Mouse (Mus musculus) kidney, postnatal 36 days (tissue): ENCODE measurements at regions not wholly inside any gene's neighbourhood (a gene's known extent, or its start where the extent isn't known, plus 50 kb on each side); places are given as distances from the start of the nearest gene placed in this dataset.
A peak's percentile ranks its signal among the peaks of the same experiment; 100 is the strongest.

Source experiments
- DNase-seq, 2 experiments: peaks; one replicate each; pipeline ENCODE4 v3.0.0; 2021 to 2022; ENCODE audit warnings: mixed read lengths in 2 of 2

DNA sequence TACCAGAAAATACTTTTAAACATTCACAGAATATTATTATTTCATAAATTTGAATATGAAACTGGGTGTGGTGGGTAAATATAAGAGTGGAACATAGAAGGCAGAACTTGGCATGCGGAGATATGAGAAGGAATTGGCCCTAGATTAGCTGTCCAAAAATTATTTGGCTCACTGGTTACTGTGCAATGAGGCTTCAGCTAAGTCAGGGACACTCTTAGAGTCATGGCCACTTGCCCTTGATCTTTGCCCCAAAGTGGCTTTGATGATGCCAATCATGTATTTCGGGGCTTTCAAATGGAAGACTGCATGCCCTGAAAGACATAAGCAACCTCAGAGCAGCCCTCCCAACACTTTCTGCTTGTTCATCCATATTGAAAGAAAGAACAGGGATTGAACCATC, 76.9 kb downstream of the Pxdc1 start:
- no peak for DNase-seq

DNA sequence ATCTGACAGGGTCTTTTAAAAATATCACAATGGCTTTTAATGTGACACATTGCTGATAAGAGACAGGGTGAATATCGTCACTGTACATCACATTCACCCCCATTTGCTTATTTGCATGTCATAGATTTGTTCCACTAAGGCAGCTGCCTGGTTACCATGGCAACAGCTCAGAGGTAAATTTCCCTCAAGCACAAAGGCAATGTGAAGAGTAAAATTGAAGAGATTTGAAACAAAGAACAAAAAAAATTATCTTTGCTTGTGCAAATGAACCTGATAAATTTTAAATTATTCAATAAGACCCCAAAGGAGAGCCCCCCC, 77.3 kb downstream of the Pxdc1 start:
- no peak for DNase-seq

DNA sequence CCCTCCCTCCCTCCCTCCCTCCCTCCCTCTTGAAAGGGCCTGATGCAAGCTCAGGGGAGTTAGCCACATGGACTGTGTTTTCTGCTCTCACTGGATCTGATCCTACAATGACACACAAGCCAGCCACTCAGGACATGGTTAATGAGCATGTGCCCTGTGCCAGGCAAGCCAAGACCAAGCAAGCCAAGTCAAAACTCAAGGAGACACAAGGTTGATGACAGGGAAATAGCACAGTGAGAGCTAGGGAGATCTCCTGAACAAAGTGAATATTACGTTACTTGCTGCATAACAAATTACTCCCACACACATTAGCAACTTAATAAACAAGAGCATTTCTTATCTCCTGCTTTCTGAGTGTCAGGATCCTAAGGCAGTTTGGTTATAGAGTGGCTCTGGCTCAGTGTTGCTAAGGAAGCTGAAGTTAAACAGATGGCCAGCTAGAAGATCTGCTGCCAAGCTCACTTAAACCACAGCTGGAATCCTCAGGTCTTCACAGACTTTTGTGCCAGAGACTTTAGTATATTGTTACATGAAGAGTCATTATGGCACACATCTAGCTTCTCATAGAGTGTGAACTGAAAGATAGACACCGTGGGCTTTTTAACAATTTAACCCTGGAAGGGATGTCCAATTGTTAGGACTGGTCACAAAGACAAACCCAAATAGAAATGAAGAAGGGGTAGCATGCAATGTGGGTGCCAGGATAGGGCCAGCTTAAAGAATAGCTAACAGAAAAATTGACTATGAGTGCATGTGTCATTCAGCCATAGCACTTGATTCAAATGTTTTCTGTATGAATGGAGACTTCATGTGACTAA, 77.9 kb downstream of the Pxdc1 start:
- DNase-seq, result no peak

DNA sequence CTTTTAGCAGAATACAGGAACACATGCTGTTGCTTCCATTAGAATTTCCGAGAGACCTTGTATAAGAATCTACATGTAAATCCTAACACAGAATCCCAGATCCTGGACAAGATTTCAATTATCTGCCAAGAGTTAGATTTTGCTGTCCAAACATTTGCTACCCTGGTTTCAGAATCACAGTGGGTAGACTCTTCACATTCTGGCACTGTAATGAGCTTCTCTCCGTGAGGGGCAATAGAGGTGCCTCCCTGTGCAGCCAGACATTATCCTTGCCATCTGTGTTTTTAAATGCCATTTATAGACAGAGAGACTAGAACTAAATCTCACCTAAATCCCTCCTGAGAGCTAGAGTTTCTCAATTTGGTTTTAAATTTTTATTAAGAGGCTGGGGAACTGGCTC, 84.0 kb downstream of the Pxdc1 start:
- DNase-seq, result no peak

DNA sequence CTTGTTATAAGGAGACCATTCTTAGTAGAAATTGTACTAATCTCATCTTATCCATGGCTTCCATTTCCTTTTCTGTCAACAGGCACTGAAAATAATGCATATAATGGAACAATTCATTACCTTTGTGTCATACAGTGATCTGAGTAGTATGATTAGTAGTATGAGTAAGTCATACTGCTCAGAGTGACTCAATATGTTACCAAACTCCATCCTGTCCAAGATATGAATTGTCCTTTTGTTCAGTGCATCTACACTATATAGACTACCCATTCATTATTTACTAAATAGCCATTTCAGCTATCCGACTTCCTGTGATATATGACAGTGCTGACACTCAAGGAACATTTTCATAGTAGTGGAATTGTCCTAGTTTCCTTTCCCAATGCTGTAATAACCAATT, 86.6 kb downstream of the Pxdc1 start:
- DNase-seq, result no peak

DNA sequence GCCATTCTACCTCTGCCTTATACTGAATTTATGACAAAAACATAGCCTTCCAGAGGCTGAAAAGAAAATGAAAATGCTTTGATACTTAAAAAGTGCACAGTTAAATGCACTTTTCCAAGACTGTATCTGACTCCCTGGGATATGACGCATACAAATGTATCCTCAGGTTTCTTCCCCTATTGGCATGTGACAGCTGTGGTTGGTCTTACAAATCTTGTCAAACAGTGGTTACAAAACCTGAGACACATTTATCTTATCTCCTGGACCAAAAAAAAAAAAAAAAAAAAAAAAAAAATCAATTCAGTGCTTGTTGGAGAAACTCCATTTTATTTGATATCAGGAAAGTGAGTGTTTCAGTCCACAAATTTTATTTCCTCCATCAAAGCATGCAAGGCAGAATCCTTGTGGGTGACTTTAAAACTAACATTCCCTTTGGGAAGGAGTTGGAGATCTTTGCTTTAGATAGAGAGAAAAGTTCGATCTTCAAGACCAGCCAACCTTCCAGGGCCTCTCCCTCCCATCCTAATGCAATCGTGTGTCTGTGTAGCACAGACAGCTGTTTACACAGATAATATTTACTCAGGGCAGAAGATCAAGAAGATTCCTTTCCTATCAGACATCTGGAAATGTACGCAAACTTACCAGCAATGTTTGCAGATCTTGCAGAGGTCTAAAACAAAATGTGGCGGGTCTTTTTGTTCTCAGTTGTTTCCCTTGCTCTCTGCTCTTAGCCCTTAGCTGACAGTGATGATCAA, 103.0 kb downstream of the Pxdc1 start:
- no peak for DNase-seq

DNA sequence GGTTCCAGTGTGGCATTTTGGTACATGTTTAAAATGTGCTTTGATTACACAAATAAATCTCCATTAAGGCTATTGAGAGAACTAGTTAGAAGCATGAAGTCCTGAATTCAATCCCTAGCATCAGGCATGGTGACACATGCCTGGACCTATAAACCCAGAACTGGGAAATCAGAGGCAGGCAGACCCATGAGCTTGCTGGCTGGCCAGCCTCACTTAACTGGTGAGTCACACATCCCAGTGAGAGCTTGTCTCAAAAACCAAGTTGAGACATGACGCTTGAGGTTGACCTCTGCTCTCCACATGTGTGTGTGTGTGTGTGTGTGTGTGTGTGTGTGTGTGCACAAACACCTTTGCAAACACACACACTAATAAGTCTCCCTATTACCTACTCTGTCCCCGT, 112.6 kb downstream of the Pxdc1 start:
- no peak for DNase-seq

DNA sequence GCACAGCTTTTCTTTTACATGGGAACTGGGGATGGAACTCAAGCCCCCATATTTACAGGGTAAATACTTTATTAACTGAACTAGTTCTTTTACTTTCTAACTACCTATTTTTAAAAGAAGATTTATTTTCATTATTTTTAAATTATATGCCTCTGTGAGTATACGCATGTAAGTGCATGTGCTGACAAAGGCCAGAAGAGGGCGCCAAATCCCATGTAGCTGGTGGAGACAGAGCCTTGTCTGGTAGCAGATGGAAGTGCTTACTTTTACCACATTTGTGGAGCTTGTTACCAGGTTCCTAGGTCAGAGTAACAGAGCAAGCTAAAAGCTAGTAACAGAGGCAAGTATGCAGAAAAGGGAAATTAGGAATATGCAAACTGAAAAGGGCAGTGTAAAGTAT, 119.4 kb downstream of the Pxdc1 start:
- DNase-seq, result peak in 1 of 2 experiments; percentile 15

DNA sequence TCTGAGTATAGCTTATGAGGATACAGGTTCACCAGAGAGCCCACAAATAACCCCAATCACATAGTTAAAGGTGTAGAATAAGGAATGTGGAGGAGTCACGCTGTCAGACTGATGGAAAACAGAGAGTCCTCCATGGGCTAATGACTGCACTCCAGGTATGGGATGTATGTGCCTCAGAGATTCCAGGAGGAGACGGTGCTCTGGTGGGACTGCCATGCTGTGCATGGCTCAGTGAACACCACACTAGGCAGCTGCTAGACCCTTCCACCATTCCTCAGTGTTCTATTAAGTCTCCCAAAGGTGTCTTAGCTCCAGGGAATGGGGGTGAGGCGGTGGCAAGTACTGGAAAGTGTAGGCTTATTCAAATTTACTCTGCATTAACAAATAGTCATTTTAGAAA, 142.0 kb downstream of the Pxdc1 start:
- DNase-seq, result no peak

DNA sequence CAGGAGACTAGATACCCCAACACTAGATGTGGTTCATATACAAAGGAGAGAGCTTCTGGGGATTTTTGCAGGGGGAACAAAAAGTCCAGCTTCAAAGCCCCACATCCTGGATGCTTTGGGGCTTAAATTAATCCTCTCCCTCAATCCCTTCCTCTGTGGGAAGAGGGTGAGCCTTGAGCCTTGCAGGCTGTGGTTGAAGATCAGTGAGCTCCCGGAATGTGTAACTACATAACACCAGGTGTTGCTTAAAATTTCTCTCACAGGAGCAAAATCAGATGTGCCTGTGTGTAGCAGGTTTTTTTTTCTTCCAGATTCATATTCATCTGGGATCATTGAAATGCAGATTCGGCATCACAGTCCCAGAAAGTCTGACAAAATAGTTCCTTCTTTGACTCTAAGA, 146.1 kb downstream of the Pxdc1 start:
- no peak for DNase-seq

DNA sequence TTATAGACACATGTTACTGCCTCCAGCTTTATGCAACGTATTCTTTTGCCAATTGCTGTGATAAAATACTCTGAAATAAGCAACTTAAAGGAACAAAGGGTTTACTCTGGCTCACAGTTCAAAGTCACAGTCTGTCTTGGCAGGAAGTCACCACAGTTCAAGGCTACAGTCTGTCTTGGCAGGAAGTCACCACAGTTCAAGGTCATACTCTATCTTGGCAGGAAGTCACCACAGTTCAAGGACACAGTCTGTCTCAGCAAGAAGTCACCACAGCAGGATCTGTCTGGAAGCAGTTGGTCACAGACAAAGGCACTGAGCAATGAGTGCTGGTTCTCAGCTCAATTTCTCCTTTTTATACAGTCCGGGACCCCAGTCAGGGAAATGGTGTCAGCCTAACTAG, 147.4 kb downstream of the Pxdc1 start:
- no peak for DNase-seq

DNA sequence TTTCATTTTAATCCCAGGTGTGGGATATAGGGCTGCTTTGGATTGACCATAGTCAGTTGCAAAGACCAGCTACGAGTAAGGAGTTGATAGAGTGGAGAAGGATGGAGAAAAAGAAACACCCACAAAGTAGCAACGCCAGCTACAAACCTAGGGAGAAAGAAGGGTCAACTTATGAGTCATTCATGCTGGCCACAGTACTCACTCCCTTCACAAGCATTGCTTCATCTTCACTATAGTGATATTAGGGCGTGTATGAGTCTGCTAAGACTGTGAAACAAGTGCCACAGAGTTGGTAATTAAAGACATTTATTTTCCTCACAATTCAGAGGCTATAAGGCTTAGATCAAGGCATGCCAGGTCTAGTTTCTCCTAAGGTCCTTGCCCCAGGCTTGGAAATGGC, 148.4 kb downstream of the Pxdc1 start:
- no peak for DNase-seq

DNA sequence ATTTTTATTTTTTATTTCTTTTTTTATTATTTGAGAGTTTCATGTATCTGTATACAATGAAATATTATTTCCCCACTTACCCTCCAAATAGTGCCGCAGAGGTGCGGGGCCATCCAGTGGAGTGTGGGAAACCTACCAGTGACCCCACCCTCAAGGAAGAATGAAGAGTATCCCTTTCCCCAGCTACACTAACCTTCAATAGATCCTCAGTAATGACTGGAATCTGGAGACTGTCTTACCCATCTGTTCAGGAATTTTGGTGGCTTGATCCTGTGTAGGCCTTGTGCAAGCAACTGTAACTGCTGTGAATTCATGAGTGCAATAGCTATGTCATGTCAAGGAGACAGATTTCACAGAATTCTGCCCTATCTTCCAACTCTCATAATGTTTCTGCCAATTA, 153.9 kb upstream of the Slc22a23 start:
- DNase-seq, result no peak

DNA sequence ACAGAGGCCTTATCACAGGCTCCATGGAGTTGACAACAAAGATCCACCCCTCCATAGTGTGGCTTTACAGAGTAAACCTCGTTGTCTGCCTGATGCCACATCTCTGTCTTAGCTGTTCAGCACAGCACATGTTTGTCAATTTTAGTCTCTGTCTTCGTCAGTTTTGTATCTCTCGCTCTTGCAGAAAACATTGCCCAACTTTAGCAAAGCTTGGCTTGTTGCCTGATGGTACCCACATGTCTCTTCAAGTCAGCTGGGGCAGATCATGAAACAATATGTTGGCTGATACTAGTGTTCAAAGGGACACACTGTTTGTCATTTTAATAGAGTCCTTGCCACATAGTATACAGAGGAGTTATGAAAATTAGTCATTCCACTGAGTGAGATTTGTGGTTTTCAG, 152.7 kb upstream of the Slc22a23 start:
- DNase-seq, result no peak

DNA sequence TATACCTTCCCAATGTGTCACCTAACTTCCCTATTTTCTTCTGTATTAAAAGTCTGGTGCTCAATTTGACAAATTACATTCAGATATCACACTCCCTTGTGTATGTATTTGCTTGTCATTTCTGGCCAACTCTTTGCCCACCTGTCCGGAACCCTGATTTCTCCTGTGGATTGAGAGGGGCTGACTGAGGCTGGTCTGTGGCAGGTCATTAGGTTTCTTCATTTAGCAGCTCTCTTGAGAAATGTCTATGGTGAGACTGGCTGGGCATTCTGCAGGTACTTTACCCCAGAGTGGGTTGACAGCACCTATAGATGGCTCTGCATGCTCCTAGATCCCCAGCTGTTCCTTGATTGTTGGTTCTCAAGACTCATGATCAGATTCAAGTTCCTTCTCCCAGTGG, 139.8 kb upstream of the Slc22a23 start:
- DNase-seq, result no peak

DNA sequence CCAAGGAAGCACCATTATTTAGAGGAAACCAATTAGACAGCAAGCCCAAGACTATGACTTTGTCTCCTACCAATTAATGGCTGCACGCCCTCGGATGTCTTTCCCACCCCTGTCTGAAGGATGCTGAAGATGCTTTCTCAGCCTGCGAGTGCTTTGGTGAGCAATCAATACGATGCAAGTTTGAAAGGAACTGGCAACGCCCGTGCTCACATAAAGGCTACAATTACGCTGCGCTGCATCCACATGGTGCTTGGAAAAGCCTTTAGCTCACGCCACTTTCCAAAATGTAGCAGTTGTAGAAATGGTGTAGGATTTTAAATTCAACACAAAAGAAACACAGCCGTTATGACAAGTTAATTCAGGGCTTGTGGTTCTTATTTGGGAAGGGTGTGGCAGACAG, 136.5 kb upstream of the Slc22a23 start:
- DNase-seq, result no peak

DNA sequence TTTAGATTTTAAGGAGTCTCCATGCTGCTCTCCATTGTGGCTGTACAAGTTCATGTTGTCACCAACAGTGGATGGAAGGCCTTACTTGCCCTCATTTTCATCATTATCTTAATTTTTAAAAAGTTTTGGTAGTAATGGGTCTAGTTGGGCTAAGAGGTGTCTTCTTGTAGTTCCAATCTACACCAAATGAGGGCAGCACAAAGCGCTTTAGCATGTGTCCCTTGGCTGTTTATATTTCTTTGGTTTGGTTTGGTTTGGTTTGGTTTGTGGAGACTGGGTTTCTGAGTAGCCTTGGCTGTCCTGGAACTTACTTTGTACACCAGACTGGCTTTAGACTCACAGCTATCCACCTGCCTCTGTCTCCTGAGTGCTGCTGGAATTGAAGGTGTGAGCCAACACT, 125.4 kb upstream of the Slc22a23 start:
- DNase-seq, result peak in 1 of 2 experiments; percentile 18

DNA sequence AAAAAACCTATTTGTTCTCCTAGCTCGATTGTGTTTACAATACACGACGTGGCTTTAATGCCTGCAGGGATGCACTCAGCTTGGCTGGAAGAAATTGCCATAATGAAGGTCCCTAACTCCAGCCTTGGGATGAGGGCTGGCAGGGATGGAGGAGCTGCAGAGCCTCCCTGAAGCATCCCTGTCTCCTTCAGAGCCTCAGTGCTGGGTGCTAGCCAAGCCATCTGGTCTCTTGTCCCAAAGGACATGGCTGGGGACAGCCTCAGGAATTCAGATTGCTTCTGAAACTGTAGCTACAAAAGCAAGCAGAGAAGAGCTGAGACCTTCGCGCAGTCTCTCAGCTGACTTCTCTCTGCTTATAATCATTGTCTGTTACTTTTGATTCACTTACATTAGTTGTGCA, 124.6 kb upstream of the Slc22a23 start:
- peak in 1 of 2 experiments; percentile 8 for DNase-seq

DNA sequence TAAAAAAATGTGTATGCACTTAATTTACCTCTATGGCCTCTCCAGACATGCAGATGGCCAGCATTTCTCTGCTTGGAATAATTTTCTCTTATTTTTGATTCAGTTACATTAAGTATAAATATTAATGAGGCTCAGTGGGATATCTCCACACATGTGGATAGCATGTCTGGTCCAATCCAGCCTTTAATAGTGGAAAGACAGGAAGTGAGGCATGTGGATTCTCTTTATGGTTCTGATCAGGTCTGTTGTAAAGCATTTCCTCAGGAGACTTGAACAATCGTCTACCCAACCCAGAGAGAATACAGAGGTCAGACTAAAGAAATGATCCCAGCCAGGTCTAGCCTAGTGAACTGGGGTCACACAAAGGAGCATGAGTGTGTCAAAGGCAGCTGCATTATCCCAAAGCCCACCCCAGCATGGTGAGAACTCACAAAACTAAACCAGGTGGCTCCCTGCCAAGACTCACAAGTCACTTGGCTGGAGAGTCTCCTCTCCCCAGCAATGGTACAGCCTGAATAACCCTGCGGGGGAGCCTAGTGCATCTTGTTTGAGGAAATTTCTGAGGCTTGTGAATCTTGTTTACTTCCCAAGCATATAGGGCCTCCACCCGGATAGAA, 123.3 kb upstream of the Slc22a23 start:
- peak; percentile 51 to 64 for DNase-seq

DNA sequence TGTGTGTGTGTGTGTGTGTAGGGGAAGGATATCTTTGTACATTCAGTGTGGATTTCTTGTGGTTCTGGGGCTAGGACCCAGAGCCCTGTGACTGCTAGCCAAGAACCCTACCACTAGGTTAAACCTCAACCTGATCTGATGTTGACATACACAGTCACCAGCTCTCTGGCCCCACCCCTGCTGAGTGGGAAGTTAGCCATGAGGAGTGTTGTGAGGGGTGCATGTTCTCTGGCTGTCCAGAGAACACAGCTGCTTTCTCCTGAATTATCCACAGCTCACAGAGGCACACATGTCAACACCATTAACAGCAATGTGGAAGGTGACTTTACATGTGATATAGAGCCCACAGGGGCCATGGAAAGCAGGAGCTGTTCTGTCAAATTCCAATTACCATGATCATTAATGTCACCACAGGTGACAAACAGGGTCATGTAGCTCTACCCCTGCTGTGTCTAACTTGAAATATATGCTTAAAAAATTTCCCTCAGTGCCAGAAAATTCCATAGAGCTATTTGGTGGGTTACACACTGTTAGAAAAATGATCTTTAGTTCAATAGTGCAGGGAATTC, 121.0 kb upstream of the Slc22a23 start:
- peak; percentile 34 to 53 for DNase-seq

DNA sequence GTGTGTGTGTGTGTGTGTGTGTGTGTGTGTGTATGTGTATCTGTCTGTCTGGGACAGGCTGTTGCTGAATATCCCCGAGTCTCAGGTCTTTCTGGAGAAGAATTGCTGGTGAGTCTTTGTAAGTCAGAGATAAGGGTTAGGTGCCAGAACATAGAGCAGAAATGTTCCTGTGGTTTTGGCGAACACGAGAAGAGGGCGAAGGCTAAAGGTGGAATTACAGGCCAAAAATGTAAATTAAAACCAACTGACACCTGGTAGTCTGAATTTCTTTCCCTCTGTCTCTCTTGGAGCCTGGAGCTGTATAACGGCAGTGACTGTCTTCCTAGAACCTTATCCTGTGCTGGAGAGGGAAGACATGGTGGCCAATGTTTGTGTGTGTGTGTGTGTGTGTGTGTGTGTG, 120.5 kb upstream of the Slc22a23 start:
- DNase-seq, result peak in 1 of 2 experiments; percentile 12

DNA sequence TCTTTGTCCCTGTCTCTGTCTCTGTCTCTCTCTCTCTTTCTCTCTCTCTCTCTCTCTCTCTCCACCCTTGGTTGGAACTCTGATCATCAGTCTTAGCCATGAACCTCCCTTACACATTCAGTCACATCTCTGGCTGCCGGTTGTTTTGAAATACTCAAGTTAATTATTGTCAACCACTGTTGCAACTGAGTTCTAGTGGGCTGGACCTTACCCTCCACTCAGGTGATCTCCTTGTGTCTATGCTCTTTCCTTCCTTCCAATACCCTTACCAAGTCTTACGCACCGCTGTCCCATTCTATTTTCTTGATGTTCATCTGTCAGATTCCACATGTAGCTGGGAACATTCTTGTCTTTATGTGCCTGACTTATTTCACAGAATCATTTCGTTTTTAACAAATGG, 119.2 kb upstream of the Slc22a23 start:
- DNase-seq, result peak; percentile 66 to 86

DNA sequence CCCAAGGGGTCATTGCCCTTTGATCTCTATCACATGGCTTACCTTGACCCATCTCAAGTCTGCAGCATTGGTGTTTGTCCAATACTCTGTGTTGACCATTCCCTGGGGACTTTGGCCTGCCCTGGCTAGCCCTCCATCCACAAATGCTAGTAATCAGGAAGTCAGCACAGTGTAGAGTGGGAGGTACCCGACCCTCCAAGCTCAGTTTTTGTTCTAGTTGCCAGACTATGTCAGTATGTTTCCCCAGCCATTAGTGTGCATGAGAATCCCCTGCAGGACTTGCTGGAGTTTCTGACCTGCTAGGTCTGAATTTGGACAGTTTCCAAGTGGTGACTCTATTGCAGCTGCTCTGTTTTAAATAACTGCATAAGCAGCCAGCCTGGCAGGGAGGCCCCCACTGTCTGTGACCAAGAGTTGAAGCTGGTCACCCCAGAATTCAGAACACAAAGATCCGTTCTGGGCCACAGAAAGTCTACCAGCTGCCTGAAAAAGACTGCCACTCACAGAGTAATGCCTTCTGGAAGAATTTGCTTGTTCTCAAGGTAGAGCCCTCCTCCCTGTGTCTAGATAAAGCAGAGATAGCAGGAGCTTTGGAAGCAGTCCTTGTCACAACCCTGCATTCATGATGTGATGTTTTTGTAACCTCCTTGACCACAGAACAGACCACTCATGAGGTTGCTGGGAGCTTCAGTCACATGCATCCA, 118.0 kb upstream of the Slc22a23 start:
- peak; percentile 76 to 87 for DNase-seq
